Mouse (Mus musculus): ENCODE measurements around the gene Slfn2. TPM values are rescaled to one million over a fixed set of nuclear protein-coding genes. Genes with fewer than 3 reads are reported as not detected.
"Not testable (repeated sequence)": the region's sequence is repeated elsewhere in the genome, so short reads cannot be mapped to it uniquely, and the experiment has no call there.

Slfn2 gene
- polyA plus RNA-seq (2014; fragmentation: Nextera tagmentation; extraction: Ambion mirVana): 2.3 and 2.7 TPM in 2 replicates

- 79% methylated on average over 2 of the region's 2 CpGs for WGBS
- Histone ChIP-seq H3K36me3 (ENCODE audit: control insufficient read depth, insufficient read depth, low read length) (no peaks in the 10 kb centered on the region), H3K9me3 (ENCODE audit: control insufficient read depth, low read length) (no peaks in the 10 kb centered on the region), H3K4me2 (no peak within 1 kb of the TSS), H3K27ac (ENCODE audit: low read depth, low read length) (no peak within 1 kb of the TSS), H3K27me3 (ENCODE audit: control insufficient read depth, insufficient read depth, low read length) (no peaks in the 10 kb centered on the region), H3K4me3 (ENCODE audit: low read depth, low read length) (no peak within 1 kb of the TSS), H3K4me1 (ENCODE audit: control insufficient read depth, insufficient read depth, low read length) (no peaks in the 10 kb centered on the region), H3K9ac (ENCODE audit: low read length) (no peak within 1 kb of the TSS)
- DNase-seq (ENCODE audit: low spot score, missing footprints) (no peak), ATAC-seq (ENCODE audit: low FRiP score) (no peak)
Observed at GRCm38 (mm10) chr11:83064946-83065345, at the start of gene Slfn2. Gene Slfn2, plus strand, starts transcription at chr11:83065112.

DNA sequence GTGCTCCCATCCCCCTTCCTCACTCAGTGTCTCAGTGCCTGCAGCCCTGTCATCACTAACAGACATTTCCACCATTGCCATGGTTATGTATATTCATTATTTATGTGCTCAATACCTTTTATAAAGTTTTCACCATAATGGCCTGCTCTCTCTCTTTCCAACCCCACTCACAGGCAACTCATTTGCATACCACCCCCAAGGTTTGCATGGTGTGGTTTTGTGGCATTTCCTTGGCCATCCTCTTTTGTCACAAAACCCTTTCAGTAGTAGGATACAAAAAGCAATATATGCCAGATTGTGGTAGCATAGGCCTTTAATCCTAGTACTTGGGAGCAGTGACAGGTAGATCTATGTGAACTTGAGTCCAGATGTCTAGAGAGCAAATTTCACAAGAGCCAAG, 48.8 kb upstream of the Slfn2 start:
- Histone ChIP-seq H3K4me1 (ENCODE audit: control insufficient read depth, insufficient read depth, low read length) (no peaks in the 10 kb centered on the region), H3K9ac (ENCODE audit: low read length) (no peak overlapping the region), H3K27me3 (ENCODE audit: control insufficient read depth, insufficient read depth, low read length) (no peaks in the 10 kb centered on the region), H3K27ac (ENCODE audit: low read depth, low read length) (no peak overlapping the region), H3K9me3 (ENCODE audit: control insufficient read depth, low read length) (no peaks in the 10 kb centered on the region), H3K4me3 (ENCODE audit: low read depth, low read length) (no peak overlapping the region), H3K4me2 (no peak overlapping the region), H3K36me3 (ENCODE audit: control insufficient read depth, insufficient read depth, low read length) (no peaks in the 10 kb centered on the region)
- DNase-seq (ENCODE audit: low spot score, missing footprints) (no peak), ATAC-seq (ENCODE audit: low FRiP score) (no peak)

DNA sequence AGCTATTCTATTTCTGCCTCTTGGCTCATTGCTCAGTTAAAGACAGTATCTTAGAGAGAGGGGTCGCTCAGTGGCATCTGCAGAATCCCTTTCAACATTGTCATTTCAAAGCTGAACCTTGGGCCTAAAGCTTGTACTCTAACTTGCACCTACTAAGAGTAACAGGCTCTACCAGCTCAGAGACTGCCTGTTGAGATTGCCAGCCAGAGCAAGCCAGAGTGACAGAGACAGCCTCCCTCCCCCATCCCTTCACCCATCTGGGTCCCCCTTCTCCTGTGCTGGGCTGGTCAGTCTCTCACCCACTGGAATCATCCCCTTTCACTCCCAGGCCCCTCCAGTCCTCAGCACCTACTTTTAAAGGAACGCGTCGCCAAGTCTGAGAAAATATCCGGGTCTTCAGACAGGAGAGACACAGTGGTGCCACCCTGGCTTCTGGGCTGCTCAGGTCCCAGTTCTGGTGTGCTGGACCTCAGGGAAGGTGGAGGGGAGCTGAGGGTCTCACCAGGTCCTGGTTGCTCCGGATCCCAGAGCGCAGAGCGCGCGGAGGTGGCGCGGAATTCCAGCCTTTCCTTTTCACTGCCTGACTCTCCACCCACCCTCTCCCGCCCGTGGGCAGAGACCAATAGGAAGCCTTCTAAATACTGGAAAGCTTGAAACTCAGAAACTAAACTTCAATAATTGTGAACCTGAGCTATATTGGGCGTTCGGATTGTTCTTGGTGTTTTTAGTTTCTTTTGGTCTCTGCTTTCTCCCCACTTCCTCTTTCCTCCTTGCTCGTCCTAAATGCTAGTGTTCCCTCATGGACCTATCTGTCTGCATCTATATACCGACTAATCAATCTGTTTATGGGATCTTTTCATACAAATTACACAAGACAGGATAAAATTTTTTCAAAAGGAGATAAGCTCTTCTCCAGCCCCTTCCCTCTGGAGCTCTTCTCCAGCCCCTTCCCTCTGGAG, 45.1 kb upstream of the Slfn2 start:
- not testable (repeated sequence) for H3K9me3 ChIP-seq (ENCODE audit: control insufficient read depth, low read length); H3K36me3 ChIP-seq (ENCODE audit: control insufficient read depth, insufficient read depth, low read length); H3K4me3 ChIP-seq (ENCODE audit: low read depth, low read length); ATAC-seq (ENCODE audit: low FRiP score); H3K4me2 ChIP-seq; H3K27ac ChIP-seq (ENCODE audit: low read depth, low read length); H3K9ac ChIP-seq (ENCODE audit: low read length); H3K27me3 ChIP-seq (ENCODE audit: control insufficient read depth, insufficient read depth, low read length); DNase-seq (ENCODE audit: low spot score, missing footprints); H3K4me1 ChIP-seq (ENCODE audit: control insufficient read depth, insufficient read depth, low read length)
- 86% methylated on average over 18 of the region's 18 CpGs for WGBS

GRCm38 (mm10) chr11:83020621-83021020, 44.3 kb upstream of the Slfn2 start, which contains the start of gene Slfn8:
Gene Slfn8, minus strand, starts transcription at chr11:83020810.
- no peaks in the 10 kb centered on the region for H3K36me3 ChIP-seq (ENCODE audit: control insufficient read depth, insufficient read depth, low read length)
- no peak within 1 kb of the TSS for H3K9ac ChIP-seq (ENCODE audit: low read length)
- H3K4me2 ChIP-seq: no peak within 1 kb of the TSS
- H3K4me1 ChIP-seq (ENCODE audit: control insufficient read depth, insufficient read depth, low read length): no peaks in the 10 kb centered on the region
- WGBS: 80% methylated on average over 5 of the region's 5 CpGs
- no peaks in the 10 kb centered on the region for H3K9me3 ChIP-seq (ENCODE audit: control insufficient read depth, low read length)
- DNase-seq (ENCODE audit: low spot score, missing footprints) (no peak), ATAC-seq (ENCODE audit: low FRiP score) (no peak)
- H3K27me3 ChIP-seq (ENCODE audit: control insufficient read depth, insufficient read depth, low read length): no peaks in the 10 kb centered on the region
- H3K4me3 ChIP-seq (ENCODE audit: low read depth, low read length): no peak within 1 kb of the TSS
- H3K27ac ChIP-seq (ENCODE audit: low read depth, low read length): no peak within 1 kb of the TSS

DNA sequence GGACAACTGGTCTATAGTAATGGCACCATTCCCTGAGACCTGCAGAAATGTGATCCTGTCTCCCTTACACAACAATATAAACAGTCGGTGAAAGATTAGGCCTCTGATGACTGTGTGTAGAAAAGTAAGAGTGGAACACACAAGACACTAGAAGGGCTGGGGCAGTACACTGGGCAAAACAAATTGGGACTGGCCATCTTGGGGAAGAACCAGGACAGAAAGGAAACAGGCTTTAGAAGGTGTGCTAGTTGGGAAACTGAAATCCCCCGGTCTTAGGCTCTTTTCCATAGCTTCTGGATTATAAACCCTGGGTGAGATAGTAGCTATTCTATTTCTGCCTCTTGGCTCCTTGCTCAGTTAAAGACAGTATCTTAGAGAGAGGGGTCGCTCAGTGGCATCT, 26.2 kb upstream of the Slfn2 start:
- ATAC-seq (ENCODE audit: low FRiP score); H3K4me1 ChIP-seq (ENCODE audit: control insufficient read depth, insufficient read depth, low read length); DNase-seq (ENCODE audit: low spot score, missing footprints); H3K4me3 ChIP-seq (ENCODE audit: low read depth, low read length); H3K4me2 ChIP-seq; H3K9me3 ChIP-seq (ENCODE audit: control insufficient read depth, low read length); H3K27ac ChIP-seq (ENCODE audit: low read depth, low read length); H3K36me3 ChIP-seq (ENCODE audit: control insufficient read depth, insufficient read depth, low read length); H3K9ac ChIP-seq (ENCODE audit: low read length); H3K27me3 ChIP-seq (ENCODE audit: control insufficient read depth, insufficient read depth, low read length): not testable (repeated sequence)
- 83% methylated on average over 3 of the region's 3 CpGs for WGBS

DNA sequence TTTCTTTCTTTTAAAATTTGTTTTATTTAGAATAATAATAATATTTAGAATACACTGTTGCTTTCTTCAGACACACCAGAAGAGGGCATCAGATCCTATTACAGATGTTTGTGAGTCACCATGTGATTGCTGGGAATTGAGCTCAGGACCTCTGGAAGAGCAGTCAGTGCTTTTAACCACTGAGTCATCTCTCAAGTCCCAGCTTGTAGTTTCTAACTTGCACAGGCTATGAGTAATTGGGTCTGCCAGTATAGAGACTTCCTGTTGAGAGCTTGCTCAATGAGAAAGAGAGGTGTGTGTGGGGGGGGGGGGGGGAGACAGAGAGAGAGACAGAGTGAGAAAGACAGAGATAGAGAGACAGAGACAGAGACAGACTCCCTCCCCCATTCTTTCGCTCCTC, 25.8 kb upstream of the Slfn2 start:
- peaks cover 4% of the 10 kb centered on the region; the same call in 1 of the 2 replicates for H3K27me3 ChIP-seq (ENCODE audit: control insufficient read depth, insufficient read depth, low read length)
- ATAC-seq (ENCODE audit: low FRiP score) (no peak), DNase-seq (ENCODE audit: low spot score, missing footprints) (no peak)
- H3K4me3 ChIP-seq (ENCODE audit: low read depth, low read length): no peak overlapping the region
- H3K36me3 ChIP-seq (ENCODE audit: control insufficient read depth, insufficient read depth, low read length): no peaks in the 10 kb centered on the region
- H3K27ac ChIP-seq (ENCODE audit: low read depth, low read length): no peak overlapping the region
- H3K4me1 ChIP-seq (ENCODE audit: control insufficient read depth, insufficient read depth, low read length): no peaks in the 10 kb centered on the region
- H3K9ac ChIP-seq (ENCODE audit: low read length): no peak overlapping the region
- no peaks in the 10 kb centered on the region for H3K9me3 ChIP-seq (ENCODE audit: control insufficient read depth, low read length)
- no peak overlapping the region for H3K4me2 ChIP-seq
- WGBS: 25% methylated on average over 1 of the region's 1 CpGs

DNA sequence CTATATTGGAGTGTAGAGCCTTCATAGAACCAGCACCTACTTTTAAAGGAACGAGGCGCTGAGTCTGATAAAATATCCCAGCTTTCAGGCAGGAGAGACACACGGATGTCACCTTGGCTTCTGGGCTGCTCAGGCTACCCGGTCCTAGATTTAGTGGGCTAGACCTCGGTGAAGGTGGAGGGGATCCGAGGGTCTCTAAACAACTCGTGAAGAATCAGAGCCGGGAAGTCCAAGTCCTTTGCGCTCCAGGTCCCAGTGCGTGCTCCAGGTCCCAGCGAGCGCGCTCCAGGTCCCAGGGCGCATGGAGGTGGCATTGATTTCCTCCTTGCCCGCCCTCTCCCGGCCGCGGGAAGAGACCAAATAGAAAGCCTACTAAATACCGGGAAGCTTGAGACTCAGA, 25.1 kb upstream of the Slfn2 start:
- Histone ChIP-seq H3K9me3 (ENCODE audit: control insufficient read depth, low read length) (no peaks in the 10 kb centered on the region), H3K4me1 (ENCODE audit: control insufficient read depth, insufficient read depth, low read length) (no peaks in the 10 kb centered on the region), H3K9ac (ENCODE audit: low read length) (no peak overlapping the region), H3K4me3 (ENCODE audit: low read depth, low read length) (no peak overlapping the region), H3K27me3 (ENCODE audit: control insufficient read depth, insufficient read depth, low read length) (peaks cover 4% of the 10 kb centered on the region; the same call in 1 of the 2 replicates), H3K27ac (ENCODE audit: low read depth, low read length) (no peak overlapping the region), H3K4me2 (peak overlapping the region; percentile 17; the same call in 1 of the 2 replicates), H3K36me3 (ENCODE audit: control insufficient read depth, insufficient read depth, low read length) (no peaks in the 10 kb centered on the region)
- 11% methylated on average over 19 of the region's 19 CpGs for WGBS
- ATAC-seq (ENCODE audit: low FRiP score) (no peak), DNase-seq (ENCODE audit: low spot score, missing footprints) (peak; percentile 84)

- DNase-seq (ENCODE audit: low spot score, missing footprints): peak; percentile 82
- Histone ChIP-seq H3K9ac (ENCODE audit: low read length) (no peak overlapping the region), H3K4me1 (ENCODE audit: control insufficient read depth, insufficient read depth, low read length) (no peaks in the 10 kb centered on the region), H3K9me3 (ENCODE audit: control insufficient read depth, low read length) (no peaks in the 10 kb centered on the region), H3K4me2 (no peak overlapping the region), H3K36me3 (ENCODE audit: control insufficient read depth, insufficient read depth, low read length) (no peaks in the 10 kb centered on the region), H3K27me3 (ENCODE audit: control insufficient read depth, insufficient read depth, low read length) (peaks cover 4% of the 10 kb centered on the region; the same call in 1 of the 2 replicates), H3K27ac (ENCODE audit: low read depth, low read length) (no peak overlapping the region), H3K4me3 (ENCODE audit: low read depth, low read length) (no peak overlapping the region)
- WGBS: 26% methylated on average over 1 of the region's 1 CpGs
- ATAC-seq (ENCODE audit: low FRiP score): no peak
Observed at GRCm38 (mm10) chr11:83040325-83040724, 24.6 kb upstream of the Slfn2 start.

GRCm38 (mm10) chr11:83041000-83041399, 23.9 kb upstream of the Slfn2 start:
- peaks cover 4% of the 10 kb centered on the region; the same call in 1 of the 2 replicates for H3K27me3 ChIP-seq (ENCODE audit: control insufficient read depth, insufficient read depth, low read length)
- no peak overlapping the region for H3K4me3 ChIP-seq (ENCODE audit: low read depth, low read length)
- no peak overlapping the region for H3K4me2 ChIP-seq
- H3K4me1 ChIP-seq (ENCODE audit: control insufficient read depth, insufficient read depth, low read length): no peaks in the 10 kb centered on the region
- H3K27ac ChIP-seq (ENCODE audit: low read depth, low read length): no peak overlapping the region
- ATAC-seq (ENCODE audit: low FRiP score): no peak
- H3K9ac ChIP-seq (ENCODE audit: low read length): no peak overlapping the region
- no peak for DNase-seq (ENCODE audit: low spot score, missing footprints)
- no peaks in the 10 kb centered on the region for H3K9me3 ChIP-seq (ENCODE audit: control insufficient read depth, low read length)
- no peaks in the 10 kb centered on the region for H3K36me3 ChIP-seq (ENCODE audit: control insufficient read depth, insufficient read depth, low read length)

All from midbrain, embryonic 11.5 days (tissue).